ENCODE assay signal across 8 mouse cellular contexts in the genomic region with DNA sequence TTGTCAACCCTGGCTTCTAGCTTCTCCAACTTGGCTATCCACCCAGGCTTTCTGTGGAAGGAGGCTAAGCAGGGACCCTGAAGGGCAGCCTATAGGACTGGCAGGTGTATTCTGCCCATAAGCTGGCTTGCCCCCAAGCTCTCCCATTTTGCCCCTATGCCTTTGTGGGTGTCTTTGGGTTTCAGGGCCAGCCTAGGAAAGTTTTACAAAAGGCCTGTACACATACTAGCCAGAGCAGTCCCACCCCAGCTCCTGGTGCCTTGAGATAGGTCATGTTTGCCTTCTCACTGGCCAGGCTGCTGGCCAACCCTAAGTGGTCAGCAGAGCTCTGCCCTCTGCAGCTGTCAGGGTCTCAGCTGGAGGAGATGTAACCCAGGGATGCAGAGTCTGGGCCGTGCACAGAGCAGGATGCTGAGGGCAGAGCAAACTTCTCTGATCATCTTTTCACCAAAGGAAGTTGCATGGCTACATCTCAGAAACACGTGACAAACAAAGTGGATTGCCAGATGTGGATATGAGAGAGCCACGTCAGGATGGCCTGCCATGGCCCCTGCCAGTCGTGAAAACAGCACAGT. TPM values are rescaled to one million over a fixed set of nuclear protein-coding genes. Genes with fewer than 3 reads are reported as not detected.
DNase-seq lines count a peak whose midpoint lies in the region; ATAC-seq lines count a peak whose summit lies in the region.

No protein-coding gene starts in this region.

- intact Hi-C loops in left cerebral cortex, postnatal 36 days (cut with DNase I), result loop anchor here (2.0 kb wide), 1 partner anchor 41 kb away; a partner anchor contains a TSS

- peak overlapping the region; percentile 96 for H3K4me2 ChIP-seq in hindbrain, embryonic 11.5 days (replicated peaks; ENCODE audit: low read depth, low read length)

- H3K4me1 ChIP-seq in hindbrain, embryonic 11.5 days (replicated peaks; ENCODE audit: control insufficient read depth, insufficient read depth, low read length), result peaks cover 33% of the 10 kb centered on the region
- H3K4me1 ChIP-seq in midbrain, embryonic 10.5 days, result peaks cover 70% of the 10 kb centered on the region

- peak overlapping the region; percentile 88 for H3K4me3 ChIP-seq in hindbrain, embryonic 11.5 days (ENCODE audit: low read depth, low read length)
- peak overlapping the region; percentile 97 for H3K4me3 ChIP-seq in midbrain, embryonic 10.5 days

- no peaks in the 10 kb centered on the region for H3K27me3 ChIP-seq in hindbrain, embryonic 11.5 days (ENCODE audit: control insufficient read depth, insufficient read depth, low read length)
- H3K27me3 ChIP-seq in midbrain, embryonic 10.5 days (ENCODE audit: low read depth, poor library complexity, severe bottlenecking), result peaks cover 5% of the 10 kb centered on the region; the same call in 1 of the 2 replicates

- 0 out of 2 replicates have a peak, but pooled peaks cover 2% of the 10 kb centered on the region for H3K36me3 ChIP-seq in hindbrain, embryonic 11.5 days (ENCODE audit: control insufficient read depth, insufficient read depth, low read length)
- H3K36me3 ChIP-seq in midbrain, embryonic 10.5 days, result peaks cover 24% of the 10 kb centered on the region

- H3K9me3 ChIP-seq in hindbrain, embryonic 11.5 days (ENCODE audit: control insufficient read depth, low read length), result no peaks in the 10 kb centered on the region
- no peaks in the 10 kb centered on the region for H3K9me3 ChIP-seq in midbrain, embryonic 10.5 days (replicated peaks)

- peak overlapping the region; percentile 100 for H3K27ac ChIP-seq in hindbrain, embryonic 11.5 days (ENCODE audit: low read depth, low read length)
- peak overlapping the region; percentile 100 for H3K27ac ChIP-seq in midbrain, embryonic 10.5 days (replicated peaks)

- WGBS in hindbrain, embryonic 11.5 days, result 37% methylated on average over 4 of the region's 4 CpGs
- 59% methylated on average over 4 of the region's 4 CpGs for WGBS in midbrain, embryonic 10.5 days

- H3K9ac ChIP-seq in hindbrain, embryonic 11.5 days (ENCODE audit: low read depth, low read length), result peak overlapping the region; percentile 88

- peak; percentile 36 to 38 for DNase-seq in layer of hippocampus, postnatal 10 days (ENCODE audit: low spot score in 2 of 2)
- no peak for DNase-seq in layer of hippocampus, postnatal 14 days (ENCODE audit: low spot score in 2 of 2)
- peak; percentile 44 for DNase-seq in embryo, embryonic 11 days
- no peak for DNase-seq in hindbrain, embryonic 11.5 days (ENCODE audit: low spot score)
- no peak for DNase-seq in midbrain, embryonic 10.5 days (ENCODE audit: low spot score)
- no peak for DNase-seq in right cerebral cortex, postnatal 25 days
- no peak for DNase-seq in spleen, postnatal 14 days (ENCODE audit: low spot score in 2 of 2)
- no peak for DNase-seq in left cerebral cortex, postnatal 36 days (ENCODE audit: low spot score in 2 of 2)

- ATAC-seq in hindbrain, embryonic 11.5 days (ENCODE audit: low FRiP score), result no peak

RNA-seq across cellular contexts. Expression of a gene that starts 1.0 kb away (rescaled TPM):
- 100 to 1,000 TPM; 286 to 320 TPM for total RNA-seq in layer of hippocampus, postnatal 10 days (2021)
- total RNA-seq in layer of hippocampus, postnatal 14 days (2021), result 100 to 1,000 TPM; 223 to 257 TPM
- polyA plus RNA-seq in hindbrain, embryonic 11.5 days (2014; fragmentation: Nextera tagmentation; extraction: Ambion mirVana), result 76.0 and 94.1 TPM in 2 replicates
- 118 and 131 TPM in 2 replicates for polyA plus RNA-seq in midbrain, embryonic 10.5 days (2016; fragmentation: Nextera tagmentation; extraction: Ambion mirVana)
- total RNA-seq in left cerebral cortex, postnatal 36 days (2021), result 100 to 1,000 TPM; 182 to 190 TPM

RNA-seq across cellular contexts. Expression of a gene that starts 29.2 kb away (rescaled TPM):
- 10 to 100 TPM; 42.3 to 44.5 TPM for total RNA-seq in layer of hippocampus, postnatal 10 days (2021)
- 10 to 100 TPM; 40.1 to 45.5 TPM for total RNA-seq in layer of hippocampus, postnatal 14 days (2021)
- polyA plus RNA-seq in hindbrain, embryonic 11.5 days (2014; fragmentation: Nextera tagmentation; extraction: Ambion mirVana), result 70.9 and 71.3 TPM in 2 replicates
- polyA plus RNA-seq in midbrain, embryonic 10.5 days (2016; fragmentation: Nextera tagmentation; extraction: Ambion mirVana), result 94.4 and 99.2 TPM in 2 replicates
- total RNA-seq in left cerebral cortex, postnatal 36 days (2021), result 10 to 100 TPM; 39.4 to 42.4 TPM

RNA-seq across cellular contexts. Expression of a gene that starts 41.3 kb away (rescaled TPM):
- total RNA-seq in layer of hippocampus, postnatal 10 days (2021), result 100 to 1,000 TPM; 136 to 144 TPM
- total RNA-seq in layer of hippocampus, postnatal 14 days (2021), result 100 to 1,000 TPM; 137 to 138 TPM
- 264 and 272 TPM in 2 replicates for polyA plus RNA-seq in hindbrain, embryonic 11.5 days (2014; fragmentation: Nextera tagmentation; extraction: Ambion mirVana)
- polyA plus RNA-seq in midbrain, embryonic 10.5 days (2016; fragmentation: Nextera tagmentation; extraction: Ambion mirVana), result 287 TPM in 2 replicates
- 100 to 1,000 TPM; 130 to 153 TPM for total RNA-seq in left cerebral cortex, postnatal 36 days (2021)

RNA-seq across cellular contexts. Expression of a gene that starts 41.4 kb away (rescaled TPM):
- 10 to 100 TPM; 89.5 to 91.8 TPM for total RNA-seq in layer of hippocampus, postnatal 10 days (2021)
- 10 to 100 TPM; 79.0 to 81.2 TPM for total RNA-seq in layer of hippocampus, postnatal 14 days (2021)
- 28.8 and 29.4 TPM in 2 replicates for polyA plus RNA-seq in hindbrain, embryonic 11.5 days (2014; fragmentation: Nextera tagmentation; extraction: Ambion mirVana)
- polyA plus RNA-seq in midbrain, embryonic 10.5 days (2016; fragmentation: Nextera tagmentation; extraction: Ambion mirVana), result 43.4 and 55.9 TPM in 2 replicates
- total RNA-seq in left cerebral cortex, postnatal 36 days (2021), result 10 to 100 TPM; 63.7 to 65.9 TPM

Comparison
In these comparisons a context has a peak if more than half of its experiments do, and no peak if none do; other contexts are left out.
1. DNase-seq: peak in layer of hippocampus, postnatal 10 days (2 of 2) and embryo, embryonic 11 days (single experiment); none in layer of hippocampus, postnatal 14 days (0 of 2), hindbrain, embryonic 11.5 days (single experiment), midbrain, embryonic 10.5 days (single experiment), right cerebral cortex, postnatal 25 days (single experiment), spleen, postnatal 14 days (0 of 2) and left cerebral cortex, postnatal 36 days (0 of 2).